Mouse (Mus musculus): ENCODE measurements at regions not wholly inside any gene's neighbourhood (a gene's known extent, or its start where the extent isn't known, plus 50 kb on each side); places are given as distances from the start of the nearest gene placed in this dataset.

GRCm38 (mm10) chr8:57115303-57115702 is 205.5 kb upstream of the Hand2 start:
- no peak for ATAC-seq (replicated peaks; ENCODE audit: low FRiP score, poor library complexity, severe bottlenecking)

GRCm38 (mm10) chr8:57134041-57134440 is 186.7 kb upstream of the Hand2 start:
- no peak for ATAC-seq (replicated peaks; ENCODE audit: low FRiP score, poor library complexity, severe bottlenecking)

- no peak for ATAC-seq (replicated peaks; ENCODE audit: low FRiP score, poor library complexity, severe bottlenecking)
Measured at GRCm38 (mm10) chr8:57134726-57135125, 186.1 kb upstream of the Hand2 start.

- ATAC-seq (replicated peaks; ENCODE audit: low FRiP score, poor library complexity, severe bottlenecking) = no peak
Measured at GRCm38 (mm10) chr8:57148036-57148435, 172.7 kb upstream of the Hand2 start.

GRCm38 (mm10) chr8:57191153-57191552 is 129.6 kb upstream of the Hand2 start:
- ATAC-seq (replicated peaks; ENCODE audit: low FRiP score, poor library complexity, severe bottlenecking) = no peak

- no peak for ATAC-seq (replicated peaks; ENCODE audit: low FRiP score, poor library complexity, severe bottlenecking)
Measured at GRCm38 (mm10) chr8:57200280-57200679, 120.5 kb upstream of the Hand2 start.

- ATAC-seq (replicated peaks; ENCODE audit: low FRiP score, poor library complexity, severe bottlenecking) = no peak
Measured at GRCm38 (mm10) chr8:57209584-57209983, 111.2 kb upstream of the Hand2 start.

GRCm38 (mm10) chr8:57213066-57213465 is 107.7 kb upstream of the Hand2 start:
- ATAC-seq (replicated peaks; ENCODE audit: low FRiP score, poor library complexity, severe bottlenecking) = no peak

GRCm38 (mm10) chr8:57213982-57214930 is 106.5 kb upstream of the Hand2 start:
- ATAC-seq (replicated peaks; ENCODE audit: low FRiP score, poor library complexity, severe bottlenecking) = no peak

GRCm38 (mm10) chr8:57230594-57230993 is 90.2 kb upstream of the Hand2 start:
- no peak for ATAC-seq (replicated peaks; ENCODE audit: low FRiP score, poor library complexity, severe bottlenecking)

- no peak for ATAC-seq (replicated peaks; ENCODE audit: low FRiP score, poor library complexity, severe bottlenecking)
Measured at GRCm38 (mm10) chr8:57242301-57242700, 78.5 kb upstream of the Hand2 start.

- ATAC-seq (replicated peaks; ENCODE audit: low FRiP score, poor library complexity, severe bottlenecking) = no peak
Measured at GRCm38 (mm10) chr8:57249061-57249460, 71.7 kb upstream of the Hand2 start.

Data from erythroblast, adult 5-6 weeks (primary cell).